Mouse (Mus musculus) monocyte, adult 5-6 weeks (primary cell): Measurements from ENCODE around the gene Mmadhc. TPM values are rescaled to one million over a fixed set of nuclear protein-coding genes. Genes with fewer than 3 reads are reported as not detected.

Source experiments
- ATAC-seq: fragments of 153-309, 156-312 bp; replicated peaks from 2 replicates; pipeline ENCODE4 v1.8.0; 2017; ENCODE audit warnings: mild to moderate bottlenecking; ENCODE audit not compliant: low TSS enrichment, insufficient number of reproducible peaks, severe bottlenecking, poor library complexity, low FRiP score
- total RNA-seq: library from RNA; stranded (forward); fragments of 200-1000, 200-491, 200-594 nt; gene quantifications from 3 replicates; pipeline ENCODE4 v1.2.3, GENCODE M21; 2017

The Mmadhc gene
- total RNA-seq, 1 experiment from 2014 or later: 46.0 TPM

- no peak for ATAC-seq
Observed at GRCm38 (mm10) chr2:50272165-50272564, 24.4 kb downstream of the Mmadhc start.

GRCm38 (mm10) chr2:50268514-50268913, 28.1 kb downstream of the Mmadhc start:
- no peak for ATAC-seq

GRCm38 (mm10) chr2:50267046-50267445, 29.6 kb downstream of the Mmadhc start:
- no peak for ATAC-seq

- ATAC-seq: no peak
Observed at GRCm38 (mm10) chr2:50265215-50265785, 31.3 kb downstream of the Mmadhc start.

DNA sequence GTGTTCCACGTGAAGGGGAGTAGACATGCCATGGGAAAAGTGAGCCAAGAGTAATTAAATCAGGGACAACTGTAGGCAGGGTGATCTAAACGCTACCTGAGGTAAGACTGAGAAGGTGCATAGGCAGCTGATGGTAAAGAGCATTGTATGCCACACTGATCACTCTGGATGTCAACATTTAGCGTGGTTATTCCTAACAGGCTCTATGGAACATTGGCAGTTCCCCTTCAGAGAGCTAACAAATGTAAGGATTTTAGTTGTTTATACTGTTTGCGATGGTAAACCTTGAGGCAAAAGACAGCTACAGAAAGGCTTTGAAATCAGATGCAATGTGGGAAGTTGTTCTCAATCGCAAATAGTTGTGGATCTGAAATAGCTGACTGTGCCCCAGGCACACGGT, 32.5 kb downstream of the Mmadhc start:
- ATAC-seq: no peak

DNA sequence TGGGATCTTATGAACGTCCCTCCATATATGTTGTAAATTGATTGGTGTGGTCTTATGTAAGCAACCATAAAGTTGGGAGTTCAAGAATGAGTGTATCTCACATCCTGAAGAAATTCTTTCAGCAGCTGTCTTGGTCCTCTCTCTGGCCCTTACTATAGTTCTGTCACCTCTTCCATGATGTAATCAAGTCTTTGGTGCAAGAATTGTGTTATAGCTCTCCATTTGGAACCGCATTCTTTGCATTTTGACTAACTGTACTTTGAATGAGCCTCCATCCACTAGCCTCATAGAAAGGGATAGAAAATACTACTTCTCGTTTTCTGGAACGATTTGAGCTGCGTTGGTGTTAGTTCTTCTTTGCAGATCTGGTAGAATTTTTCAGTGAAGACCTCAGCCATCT, 41.6 kb downstream of the Mmadhc start:
- no peak for ATAC-seq

DNA sequence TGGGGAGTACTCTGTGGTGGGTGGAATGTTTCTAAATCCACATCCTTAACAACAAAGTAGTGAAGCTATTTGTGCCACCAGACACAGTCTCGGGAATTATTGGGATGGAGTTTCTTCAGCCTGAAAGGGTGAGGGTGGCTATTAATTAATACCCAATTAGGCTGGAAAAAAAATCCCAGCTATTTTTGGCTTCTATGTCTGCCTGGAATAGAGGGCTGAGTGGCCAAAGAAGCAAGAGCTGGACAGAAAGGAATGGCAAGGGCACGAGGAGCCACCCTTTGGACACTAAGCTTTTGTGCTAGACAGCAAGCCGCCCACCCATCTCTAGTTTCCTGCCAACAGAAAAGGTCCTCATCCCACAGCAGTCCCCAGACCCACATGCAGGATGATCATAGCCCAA, 48.0 kb downstream of the Mmadhc start:
- no peak for ATAC-seq

GRCm38 (mm10) chr2:50233491-50233890, 63.1 kb downstream of the Mmadhc start:
- ATAC-seq: no peak

Other genes with a start within 250 kb of the Mmadhc start
- gene Lypd6, start 230.4 kb downstream of the Mmadhc start, total RNA-seq: 0.39 TPM in 1 of 3 replicates, not detected in the others